Mouse (Mus musculus): Measurements from ENCODE around the gene Ebp. TPM values are rescaled to one million over a fixed set of nuclear protein-coding genes. Genes with fewer than 3 reads are reported as not detected.
A peak's percentile ranks its signal among the peaks of the same experiment; 100 is the strongest.

Gene Ebp
- polyA plus RNA-seq (2015; fragmentation: Nextera tagmentation; extraction: Ambion mirVana), result 53.4 and 59.1 TPM in 2 replicates

GRCm38 (mm10) chrX:8193419-8193723 lies at the start of gene Ebp:
TSS of gene Ebp (minus strand) at chrX:8193512.
- no peak for DNase-seq (ENCODE audit: low spot score)

GRCm38 (mm10) chrX:8238804-8239395 lies 45.6 kb upstream of the Ebp start:
- DNase-seq (ENCODE audit: low spot score), result no peak

GRCm38 (mm10) chrX:8236704-8237103 lies 43.4 kb upstream of the Ebp start:
- DNase-seq (ENCODE audit: low spot score), result no peak

- no peak for DNase-seq (ENCODE audit: low spot score)
Observed at GRCm38 (mm10) chrX:8233602-8234001, 40.3 kb upstream of the Ebp start.

- no peak for DNase-seq (ENCODE audit: low spot score)
Observed at GRCm38 (mm10) chrX:8230272-8230671, 37.0 kb upstream of the Ebp start.

GRCm38 (mm10) chrX:8223473-8223872 lies 30.2 kb upstream of the Ebp start:
- no peak for DNase-seq (ENCODE audit: low spot score)

GRCm38 (mm10) chrX:8222678-8223421 lies 29.5 kb upstream of the Ebp start:
- DNase-seq (ENCODE audit: low spot score), result no peak

- DNase-seq (ENCODE audit: low spot score), result no peak
Observed at GRCm38 (mm10) chrX:8222296-8222677, 29.0 kb upstream of the Ebp start.

- no peak for DNase-seq (ENCODE audit: low spot score)
Observed at GRCm38 (mm10) chrX:8219651-8220050, 26.3 kb upstream of the Ebp start.

GRCm38 (mm10) chrX:8218114-8218513 lies 24.8 kb upstream of the Ebp start:
- no peak for DNase-seq (ENCODE audit: low spot score)

- DNase-seq (ENCODE audit: low spot score), result no peak
Observed at GRCm38 (mm10) chrX:8217383-8217782, 24.1 kb upstream of the Ebp start.

- no peak for DNase-seq (ENCODE audit: low spot score)
Observed at GRCm38 (mm10) chrX:8211490-8212207, 18.3 kb upstream of the Ebp start.

- DNase-seq (ENCODE audit: low spot score), result no peak
Observed at GRCm38 (mm10) chrX:8209720-8210119, 16.4 kb upstream of the Ebp start.

GRCm38 (mm10) chrX:8207224-8207623 lies 13.9 kb upstream of the Ebp start:
- no peak for DNase-seq (ENCODE audit: low spot score)

- no peak for DNase-seq (ENCODE audit: low spot score)
Observed at GRCm38 (mm10) chrX:8206694-8207197, 13.4 kb upstream of the Ebp start.

- DNase-seq (ENCODE audit: low spot score), result peak; percentile 9
Observed at GRCm38 (mm10) chrX:8206015-8206693, 12.8 kb upstream of the Ebp start, which contains the start of gene Porcn. TSS of gene Porcn (minus strand) at chrX:8206525.

GRCm38 (mm10) chrX:8205551-8205950 lies 12.2 kb upstream of the Ebp start:
- DNase-seq (ENCODE audit: low spot score), result no peak

GRCm38 (mm10) chrX:8205088-8205487 lies 11.8 kb upstream of the Ebp start:
- no peak for DNase-seq (ENCODE audit: low spot score)

GRCm38 (mm10) chrX:8204076-8204475 lies 10.8 kb upstream of the Ebp start:
- DNase-seq (ENCODE audit: low spot score), result no peak

- DNase-seq (ENCODE audit: low spot score), result no peak
Observed at GRCm38 (mm10) chrX:8203105-8203504, 9.8 kb upstream of the Ebp start.

GRCm38 (mm10) chrX:8192640-8193418 lies 483 bp downstream of the Ebp start:
- peak; percentile 79 for DNase-seq (ENCODE audit: low spot score)

Measured in thymus, postnatal 0 days (tissue).